Mouse (Mus musculus): ENCODE data around the gene Btbd18.

GRCm38 (mm10) chr2:84634006-84634405 is 24.9 kb upstream of the Btbd18 start:
- TF ChIP-seq POLR2A (IDR thresholded peaks at IDR 0.05; ENCODE audit: borderline replicate concordance, control insufficient read depth, low read depth, low read length), result no peak
- TF ChIP-seq CTCF (IDR thresholded peaks at IDR 0.05; ENCODE audit: control insufficient read depth, insufficient read depth, low read length), result no peak

Data from bone marrow, adult 2 months (tissue).